9 mouse cellular contexts compared by ENCODE assay signal in the genomic region with DNA sequence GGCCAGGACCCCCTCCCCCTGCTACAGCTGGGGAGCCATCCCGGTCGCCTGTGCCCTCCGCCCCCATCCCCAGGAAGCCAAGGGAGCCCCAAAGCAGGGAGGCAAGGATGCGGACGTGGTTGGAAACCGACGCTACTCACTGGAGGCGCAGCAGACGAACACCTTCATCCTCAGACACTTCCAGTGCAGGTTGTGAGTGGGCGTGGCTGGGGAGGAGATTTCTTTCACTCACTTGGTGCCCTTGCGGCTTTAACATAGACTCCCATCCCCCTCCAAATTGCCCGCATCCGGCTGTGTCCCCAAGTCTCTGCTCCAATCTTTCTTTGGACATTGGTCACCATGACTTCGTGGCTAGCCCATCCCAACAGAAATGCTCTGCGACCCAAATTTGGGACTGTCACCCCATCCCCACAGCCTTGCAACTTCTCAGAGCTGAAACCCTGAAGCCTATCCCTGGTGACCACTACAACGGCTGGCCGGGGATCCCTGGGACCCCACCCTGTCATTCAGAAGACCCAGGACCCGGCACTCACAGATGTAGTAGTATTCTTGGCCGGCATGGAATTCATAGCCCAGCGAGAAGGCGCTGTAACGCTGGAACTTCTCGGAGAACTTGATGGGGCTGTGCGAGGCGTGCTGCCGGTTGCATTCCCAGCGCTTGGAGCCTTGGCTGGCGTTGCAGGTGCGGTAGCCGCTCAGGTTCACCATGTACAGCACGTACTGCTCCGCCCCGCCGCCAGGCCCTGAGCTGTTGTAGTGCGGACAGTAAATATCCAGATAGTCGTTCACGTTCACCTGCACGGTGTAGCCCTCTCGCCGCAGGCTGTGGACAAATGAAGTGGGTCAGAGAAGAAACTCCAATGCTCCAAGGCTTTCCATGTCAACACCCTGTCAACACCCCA. TPM values are rescaled to one million over a fixed set of nuclear protein-coding genes. Genes with fewer than 3 reads are reported as not detected.
DNase-seq lines count a peak whose midpoint lies in the region; ATAC-seq and TF ChIP-seq lines count a peak whose summit lies in the region.
"Had no signal": no experiment of that assay in that cellular context is flagged by ENCODE, and none has a peak within 500 bp of the region (broad histone marks: within the 10 kb centered on the region; RNA-seq: fewer than 3 reads in every experiment).

No protein-coding gene starts in this region.

- no peak overlapping the region for H3K27ac ChIP-seq in heart, embryonic 11.5 days (ENCODE audit: low read depth, low read length)
- H3K27ac ChIP-seq in ES-Bruce4 (ENCODE audit: insufficient read depth, low read length) = no peak overlapping the region
- no peak overlapping the region for H3K27ac ChIP-seq in forebrain, embryonic 11.5 days (ENCODE audit: low read depth, low read length)
- H3K27ac ChIP-seq in limb, embryonic 11.5 days (replicated peaks; ENCODE audit: low read depth, low read length) = no peak overlapping the region
- no peak overlapping the region for H3K27ac ChIP-seq in neural tube, embryonic 14.5 days (ENCODE audit: low read depth, low read length)

- peak overlapping the region; percentile 72 for H3K4me2 ChIP-seq in heart, embryonic 11.5 days
- H3K4me2 ChIP-seq in forebrain, embryonic 11.5 days (ENCODE audit: low read depth, low read length, severe bottlenecking) = peak overlapping the region; percentile 70
- H3K4me2 ChIP-seq in limb, embryonic 11.5 days (ENCODE audit: low read depth, severe bottlenecking) = peak overlapping the region; percentile 50
- peak overlapping the region; percentile 30; the same call in 1 of the 2 replicates for H3K4me2 ChIP-seq in neural tube, embryonic 14.5 days (ENCODE audit: low read depth, low read length)

- TF ChIP-seq CTCF in ES-Bruce4 (IDR thresholded peaks at IDR 0.05; ENCODE audit: low read depth, low read length) = no peak

- H3K4me3 ChIP-seq in heart, embryonic 11.5 days (ENCODE audit: low read depth, low read length) = peak overlapping the region; percentile 39
- H3K4me3 ChIP-seq in ES-Bruce4 (ENCODE audit: low read depth, low read length) = peak overlapping the region; percentile 24
- H3K4me3 ChIP-seq in forebrain, embryonic 11.5 days (ENCODE audit: low read depth, low read length) = peak overlapping the region; percentile 32
- H3K4me3 ChIP-seq in limb, embryonic 11.5 days (ENCODE audit: low read depth, low read length) = peak overlapping the region; percentile 12; the same call in 1 of the 2 replicates
- peak overlapping the region; percentile 1; the same call in 1 of the 2 replicates for H3K4me3 ChIP-seq in neural tube, embryonic 14.5 days (ENCODE audit: low read depth, low read length)

- WGBS in heart, embryonic 11.5 days (ENCODE audit: insufficient replicate concordance) = 20% methylated on average over 40 of the region's 40 CpGs
- WGBS in forebrain, embryonic 11.5 days = 7% methylated on average over 39 of the region's 40 CpGs
- 14% methylated on average over 40 of the region's 40 CpGs for WGBS in limb, embryonic 11.5 days
- WGBS in neural tube, embryonic 14.5 days = 11% methylated on average over 37 of the region's 40 CpGs

- intact Hi-C loops in heart, postnatal 25 days (cut with DNase I) = loop anchor here (1.0 kb wide), 2 partner anchors 38 to 169 kb away; no protein-coding TSS in a partner anchor

- no peak for DNase-seq in heart, postnatal 25 days (ENCODE audit: low spot score)
- no peak for DNase-seq in forebrain, embryonic 11.5 days (ENCODE audit: low spot score)
- DNase-seq in limb, embryonic 11.5 days (ENCODE audit: low spot score) = no peak
- DNase-seq in urinary bladder, postnatal 36 days (ENCODE audit: low spot score in 2 of 2) = no peak
- no peak for DNase-seq in adrenal gland, adult 18-20 months (ENCODE audit: low spot score in 2 of 2)

- H3K9me3 ChIP-seq in heart, embryonic 11.5 days (replicated peaks; ENCODE audit: control insufficient read depth, low read length) = no peaks in the 10 kb centered on the region
- H3K9me3 ChIP-seq in ES-Bruce4 (replicated peaks; ENCODE audit: control insufficient read depth, insufficient read depth, low read length, poor library complexity, severe bottlenecking) = no peaks in the 10 kb centered on the region
- H3K9me3 ChIP-seq in forebrain, embryonic 11.5 days (ENCODE audit: control insufficient read depth, low read length) = no peaks in the 10 kb centered on the region
- H3K9me3 ChIP-seq in limb, embryonic 11.5 days (ENCODE audit: control insufficient read depth, low read length) = 0 out of 2 replicates have a peak, but pooled peaks cover 3% of the 10 kb centered on the region
- H3K9me3 ChIP-seq in neural tube, embryonic 14.5 days (ENCODE audit: control insufficient read depth, low read length) = no peaks in the 10 kb centered on the region

- peaks cover 38% of the 10 kb centered on the region for H3K4me1 ChIP-seq in heart, embryonic 11.5 days (ENCODE audit: control insufficient read depth, insufficient read depth, low read length)
- H3K4me1 ChIP-seq in ES-Bruce4 (ENCODE audit: control insufficient read depth, insufficient read depth, low read length) = no peaks in the 10 kb centered on the region
- peaks cover 31% of the 10 kb centered on the region for H3K4me1 ChIP-seq in forebrain, embryonic 11.5 days (replicated peaks; ENCODE audit: control insufficient read depth, insufficient read depth, low read length)
- H3K4me1 ChIP-seq in limb, embryonic 11.5 days (ENCODE audit: control insufficient read depth, insufficient read depth, low read length) = peaks cover 48% of the 10 kb centered on the region
- peaks cover 45% of the 10 kb centered on the region for H3K4me1 ChIP-seq in neural tube, embryonic 14.5 days (ENCODE audit: control insufficient read depth, insufficient read depth, low read length)

- ATAC-seq in heart, embryonic 11.5 days (replicated peaks; ENCODE audit: insufficient number of reproducible peaks, low FRiP score, low TSS enrichment) = no peak
- ATAC-seq in forebrain, embryonic 11.5 days (replicated peaks; ENCODE audit: low FRiP score) = peak; percentile 22
- ATAC-seq in limb, embryonic 11.5 days (ENCODE audit: insufficient number of reproducible peaks, low FRiP score, low TSS enrichment, low read depth) = no peak
- ATAC-seq in neural tube, embryonic 14.5 days (ENCODE audit: low read depth) = no peak

- H3K36me3 ChIP-seq in heart, embryonic 11.5 days (ENCODE audit: control insufficient read depth, insufficient read depth, low read length) = no peaks in the 10 kb centered on the region
- no peaks in the 10 kb centered on the region for H3K36me3 ChIP-seq in ES-Bruce4 (ENCODE audit: control insufficient read depth, insufficient read depth, low read length, poor library complexity, severe bottlenecking)
- no peaks in the 10 kb centered on the region for H3K36me3 ChIP-seq in forebrain, embryonic 11.5 days (ENCODE audit: control insufficient read depth, insufficient read depth, low read length)
- no peaks in the 10 kb centered on the region for H3K36me3 ChIP-seq in limb, embryonic 11.5 days (ENCODE audit: control insufficient read depth, insufficient read depth, low read length)
- H3K36me3 ChIP-seq in neural tube, embryonic 14.5 days (ENCODE audit: control insufficient read depth, insufficient read depth, low read length) = peaks cover 17% of the 10 kb centered on the region

- H3K27me3 ChIP-seq in heart, embryonic 11.5 days (ENCODE audit: control insufficient read depth, insufficient read depth, low read length) = peaks cover 47% of the 10 kb centered on the region
- H3K27me3 ChIP-seq in ES-Bruce4 (ENCODE audit: control insufficient read depth, insufficient read depth, low read length, poor library complexity, severe bottlenecking) = peaks cover 10% of the 10 kb centered on the region
- H3K27me3 ChIP-seq in forebrain, embryonic 11.5 days (ENCODE audit: control insufficient read depth, insufficient read depth, low read length) = peaks cover 45% of the 10 kb centered on the region
- H3K27me3 ChIP-seq in limb, embryonic 11.5 days (ENCODE audit: control insufficient read depth, insufficient read depth, low read length) = peaks cover 27% of the 10 kb centered on the region
- H3K27me3 ChIP-seq in neural tube, embryonic 14.5 days (ENCODE audit: control insufficient read depth, insufficient read depth, low read length) = no peaks in the 10 kb centered on the region

- no peak for TF ChIP-seq EP300 in ES-Bruce4 (IDR thresholded peaks at IDR 0.05; ENCODE audit: insufficient read depth, low read depth, low read length)

- peak overlapping the region; percentile 28; the same call in 1 of the 2 replicates for H3K9ac ChIP-seq in heart, embryonic 11.5 days (ENCODE audit: low read depth, low read length)
- peak overlapping the region; percentile 53; the same call in 1 of the 2 replicates for H3K9ac ChIP-seq in ES-Bruce4 (ENCODE audit: low read depth, poor library complexity, severe bottlenecking)
- H3K9ac ChIP-seq in forebrain, embryonic 11.5 days (ENCODE audit: low read length) = peak overlapping the region; percentile 37
- 0 out of 2 replicates have a peak overlapping the region, but pooled peaks have one; percentile 0 for H3K9ac ChIP-seq in limb, embryonic 11.5 days (ENCODE audit: low read length)
- H3K9ac ChIP-seq in neural tube, embryonic 14.5 days (replicated peaks; ENCODE audit: low read depth, low read length) = no peak overlapping the region

- TF ChIP-seq POLR2A in ES-Bruce4 (IDR thresholded peaks at IDR 0.05; ENCODE audit: insufficient read depth, low read length) = no peak

RNA-seq across cellular contexts. Expression of gene Efna3, which starts 6.6 kb away (rescaled TPM):
- polyA plus RNA-seq in heart, embryonic 11.5 days (2014; fragmentation: Nextera tagmentation; extraction: Ambion mirVana) = 1.9 TPM in 2 replicates
- total RNA-seq in heart, postnatal 25 days (2021) = under 1 TPM in 1 of 2 experiments, not detected in 1; 0.31 TPM
- polyA plus RNA-seq in ES-Bruce4 (2011; ENCODE audit: insufficient read depth, insufficient read length, low read depth, missing spikeins) = 17.2 and 18.9 TPM in 2 replicates
- 6.6 and 7.7 TPM in 2 replicates for polyA plus RNA-seq in forebrain, embryonic 11.5 days (2014; fragmentation: Nextera tagmentation; extraction: Ambion mirVana)
- 13.9 and 19.3 TPM in 2 replicates for polyA plus RNA-seq in limb, embryonic 11.5 days (2014; fragmentation: Nextera tagmentation; extraction: Ambion mirVana)
- 85.7 and 96.9 TPM in 2 replicates for polyA plus RNA-seq in neural tube, embryonic 14.5 days (2014; fragmentation: Nextera tagmentation; extraction: Ambion mirVana)
- under 1 TPM in 1 of 2 experiments, not detected in 1; 0.42 TPM for total RNA-seq in adrenal gland, adult 18-20 months (2021)
- total RNA-seq: hematopoietic stem cell, adult 5-6 weeks had no signal

RNA-seq across cellular contexts. Expression of gene Efna4, which starts 21.6 kb away (rescaled TPM):
- 9.3 and 10.2 TPM in 2 replicates for polyA plus RNA-seq in heart, embryonic 11.5 days (2014; fragmentation: Nextera tagmentation; extraction: Ambion mirVana)
- total RNA-seq in heart, postnatal 25 days (2021) = under 1 TPM; 0.31 to 0.47 TPM
- 14.6 and 16.7 TPM in 2 replicates for polyA plus RNA-seq in ES-Bruce4 (2011; ENCODE audit: insufficient read depth, insufficient read length, low read depth, missing spikeins)
- polyA plus RNA-seq in forebrain, embryonic 11.5 days (2014; fragmentation: Nextera tagmentation; extraction: Ambion mirVana) = 17.1 and 20.7 TPM in 2 replicates
- 46.9 and 48.9 TPM in 2 replicates for polyA plus RNA-seq in limb, embryonic 11.5 days (2014; fragmentation: Nextera tagmentation; extraction: Ambion mirVana)
- polyA plus RNA-seq in neural tube, embryonic 14.5 days (2014; fragmentation: Nextera tagmentation; extraction: Ambion mirVana) = 4.3 and 6.1 TPM in 2 replicates
- total RNA-seq in adrenal gland, adult 18-20 months (2021) = 1 to 10 TPM in 1 of 2 experiments, under 1 TPM in 1; 0.43 to 1.1 TPM

RNA-seq across cellular contexts. Expression of gene Adam15, which starts 33.6 kb away (rescaled TPM):
- 23.3 and 25.9 TPM in 2 replicates for polyA plus RNA-seq in heart, embryonic 11.5 days (2014; fragmentation: Nextera tagmentation; extraction: Ambion mirVana)
- total RNA-seq in heart, postnatal 25 days (2021) = 10 to 100 TPM; 52.7 to 68.7 TPM
- 25.2 TPM in 2 replicates for polyA plus RNA-seq in ES-Bruce4 (2011; ENCODE audit: insufficient read depth, insufficient read length, low read depth, missing spikeins)
- 27.9 and 28.4 TPM in 2 replicates for polyA plus RNA-seq in forebrain, embryonic 11.5 days (2014; fragmentation: Nextera tagmentation; extraction: Ambion mirVana)
- polyA plus RNA-seq in limb, embryonic 11.5 days (2014; fragmentation: Nextera tagmentation; extraction: Ambion mirVana) = 17.8 and 21.0 TPM in 2 replicates
- 37.6 and 48.3 TPM in 2 replicates for polyA plus RNA-seq in neural tube, embryonic 14.5 days (2014; fragmentation: Nextera tagmentation; extraction: Ambion mirVana)
- total RNA-seq in adrenal gland, adult 18-20 months (2021) = 10 to 100 TPM; 56.3 to 87.6 TPM

RNA-seq across cellular contexts. Expression of gene Efna1, which starts 35.2 kb away (rescaled TPM):
- 29.9 and 33.0 TPM in 2 replicates for polyA plus RNA-seq in heart, embryonic 11.5 days (2014; fragmentation: Nextera tagmentation; extraction: Ambion mirVana)
- total RNA-seq in heart, postnatal 25 days (2021) = 10 to 100 TPM; 29.4 to 33.5 TPM
- polyA plus RNA-seq in ES-Bruce4 (2011; ENCODE audit: insufficient read depth, insufficient read length, low read depth, missing spikeins) = 8.3 and 11.0 TPM in 2 replicates
- 10.8 and 11.4 TPM in 2 replicates for polyA plus RNA-seq in forebrain, embryonic 11.5 days (2014; fragmentation: Nextera tagmentation; extraction: Ambion mirVana)
- polyA plus RNA-seq in limb, embryonic 11.5 days (2014; fragmentation: Nextera tagmentation; extraction: Ambion mirVana) = 42.4 and 47.7 TPM in 2 replicates
- polyA plus RNA-seq in neural tube, embryonic 14.5 days (2014; fragmentation: Nextera tagmentation; extraction: Ambion mirVana) = 6.8 and 10.5 TPM in 2 replicates
- 10 to 100 TPM; 12.2 to 12.6 TPM for total RNA-seq in adrenal gland, adult 18-20 months (2021)
- total RNA-seq: hematopoietic stem cell, adult 5-6 weeks had no signal

RNA-seq across cellular contexts. Expression of gene Dcst2, which starts 45.6 kb away (rescaled TPM):
- polyA plus RNA-seq in heart, embryonic 11.5 days (2014; fragmentation: Nextera tagmentation; extraction: Ambion mirVana) = 0.07 TPM in 1 of 2 replicates, not detected in the other
- total RNA-seq in heart, postnatal 25 days (2021) = not detected
- 0.25 and 0.29 TPM in 2 replicates for polyA plus RNA-seq in ES-Bruce4 (2011; ENCODE audit: insufficient read depth, insufficient read length, low read depth, missing spikeins)
- polyA plus RNA-seq in forebrain, embryonic 11.5 days (2014; fragmentation: Nextera tagmentation; extraction: Ambion mirVana) = 0.13 TPM in 1 of 2 replicates, not detected in the other
- 0.23 and 0.28 TPM in 2 replicates for polyA plus RNA-seq in limb, embryonic 11.5 days (2014; fragmentation: Nextera tagmentation; extraction: Ambion mirVana)
- 0.19 and 0.25 TPM in 2 replicates for polyA plus RNA-seq in neural tube, embryonic 14.5 days (2014; fragmentation: Nextera tagmentation; extraction: Ambion mirVana)
- total RNA-seq in adrenal gland, adult 18-20 months (2021) = under 1 TPM; 0.80 to 0.93 TPM
- total RNA-seq: hematopoietic stem cell, adult 5-6 weeks had no signal
